Mouse (Mus musculus): ENCODE measurements around the gene Oog1.
"Not testable (repeated sequence)": the region's sequence is repeated elsewhere in the genome, so short reads cannot be mapped to it uniquely, and the experiment has no call there.

Gene Oog1

GRCm38 (mm10) chr12:87602388-87602787, at the start of gene Oog1:
Gene Oog1, plus strand, starts transcription at chr12:87602688.
- not testable (repeated sequence) for DNase-seq (ENCODE audit: low read depth)

- not testable (repeated sequence) for DNase-seq (ENCODE audit: low read depth)
These were observed 1.1 kb upstream of the Oog1 start for GRCm38 (mm10) chr12:87601388-87601787.

GRCm38 (mm10) chr12:87618569-87618968, 16.1 kb downstream of the Oog1 start, which contains the start of gene Gm4027:
Gene Gm4027, plus strand, starts transcription at chr12:87618869.
- DNase-seq (ENCODE audit: low read depth): not testable (repeated sequence)

GRCm38 (mm10) chr12:87644520-87644919, 42.0 kb downstream of the Oog1 start, which contains the start of gene Gm16381:
Gene Gm16381, minus strand, starts transcription at chr12:87644620.
- DNase-seq (ENCODE audit: low read depth): not testable (repeated sequence)

GRCm38 (mm10) chr12:87652916-87653703, 50.6 kb downstream of the Oog1 start:
- DNase-seq (ENCODE audit: low read depth): not testable (repeated sequence)
